Mouse (Mus musculus): ENCODE results near the gene Zfp652.

- no peak for TF ChIP-seq GATA1 (IDR thresholded peaks at IDR 0.05; ENCODE audit: borderline replicate concordance, low read length)
- TF ChIP-seq FLI1 (IDR thresholded peaks at IDR 0.05; ENCODE audit: low read length): no peak
Measured at GRCm38 (mm10) chr11:95860071-95860490, 147.6 kb downstream of the Zfp652 start.

Measured in megakaryocyte, embryonic 14.5 days (primary cell).